Mouse (Mus musculus) forebrain, embryonic 14.5 days (tissue): ENCODE data around the gene OR5BS1P. TPM values are rescaled to one million over a fixed set of nuclear protein-coding genes. Genes with fewer than 3 reads are reported as not detected.

Experiments used
- ATAC-seq: fragments of 200-750 bp; cut with Nextera tagmentation; 2 replicates; pipeline ENCODE4 v1.8.0; 2017; ENCODE audit warnings: mild to moderate bottlenecking, moderate library complexity
- DNase-seq: peaks from one replicate; pipeline ENCODE4 v3.0.0-alpha.2; 2015; ENCODE audit warnings: low spot score
- H3K27ac ChIP-seq: fragments of 300-500 bp; sonication (generic); 2 replicates; pipeline ENCODE4 v1.5.1; 2014; ENCODE audit warnings: low read depth, mild to moderate bottlenecking, control low read depth, low read length, moderate library complexity
- H3K27me3 ChIP-seq: fragments of 300-500 bp; sonication (generic); replicated peaks from 2 replicates; pipeline ENCODE4 v1.6.1; 2014; ENCODE audit warnings: low read length, control low read depth, mixed read lengths; ENCODE audit not compliant: control insufficient read depth, insufficient read depth
- H3K36me3 ChIP-seq: fragments of 300-500 bp; sonication (generic); 2 replicates; pipeline ENCODE4 v1.6.1; 2014; ENCODE audit warnings: low read length, control low read depth; ENCODE audit not compliant: control insufficient read depth, insufficient read depth
- H3K4me1 ChIP-seq: fragments of 300-500 bp; sonication (generic); 2 replicates; pipeline ENCODE4 v1.6.1; 2014; ENCODE audit warnings: antibody characterized with exemption, low read length, control low read depth; ENCODE audit not compliant: control insufficient read depth, insufficient read depth
- H3K4me2 ChIP-seq: fragments of 300-500 bp; sonication (generic); 2 replicates; pipeline ENCODE4 v1.6.1; 2014; ENCODE audit warnings: mild to moderate bottlenecking, control low read depth, low read length
- H3K4me3 ChIP-seq: fragments of 300-500 bp; sonication (generic); 2 replicates; pipeline ENCODE4 v1.5.1; 2014; ENCODE audit warnings: low read depth, low read length, control low read depth
- H3K9ac ChIP-seq: fragments of 300-500 bp; sonication (generic); 2 replicates; pipeline ENCODE4 v1.6.1; 2014; ENCODE audit warnings: mild to moderate bottlenecking, low read length, control low read depth, moderate library complexity
- H3K9me3 ChIP-seq: fragments of 300-500 bp; sonication (generic); replicated peaks from 2 replicates; pipeline ENCODE4 v1.6.1; 2016; ENCODE audit warnings: low read length, control low read depth, mixed read lengths; ENCODE audit not compliant: control insufficient read depth
- WGBS: fragments of 180-500 bp; shearing (Covaris S2); extraction: QIAGEN DNeasy Blood & Tissue Kit; methylation state at CpG from one replicate; pipeline ENCODE4 v1.1.7; 2014; 5-methylcytosine and 5-hydroxymethylcytosine counted together
- polyA plus RNA-seq: library from polyadenylated mRNA; unstranded; fragments of >200 nt; fragmentation: Nextera tagmentation; extraction: Ambion mirVana; gene quantifications from 2 replicates; pipeline ENCODE4 v1.2.1, GENCODE M21; 2014

Gene OR5BS1P
- polyA plus RNA-seq, 1 experiment from 2014 or later, result not detected

DNA sequence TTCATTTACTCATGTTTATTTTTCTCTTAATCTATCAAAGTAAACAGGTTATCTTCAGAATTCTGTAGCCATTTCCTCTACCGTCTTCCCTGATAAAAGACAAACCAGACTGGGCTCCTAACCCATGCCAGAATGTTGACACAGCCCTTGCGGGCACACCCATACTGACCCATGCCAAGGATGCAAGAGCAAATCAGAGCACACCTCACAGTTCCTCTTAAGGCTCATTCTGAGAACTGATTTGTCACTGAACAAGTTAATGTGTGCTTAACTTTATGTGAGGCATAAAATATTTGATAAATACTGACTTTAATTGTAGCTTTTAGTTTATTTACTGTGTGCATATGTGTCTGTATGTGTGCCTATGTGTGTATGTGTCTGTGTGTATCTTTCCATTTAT lies 21.6 kb downstream of the OR5BS1P start:
- Histone ChIP-seq H3K4me2 (no peak overlapping the region), H3K9me3 (no peaks in the 10 kb centered on the region; the same call in 1 of the 2 replicates), H3K4me1 (no peaks in the 10 kb centered on the region), H3K36me3 (no peaks in the 10 kb centered on the region), H3K9ac (no peak overlapping the region), H3K27me3 (no peaks in the 10 kb centered on the region), H3K27ac (no peak overlapping the region), H3K4me3 (no peak overlapping the region)
- ATAC-seq, result no peak
- WGBS, result 87% methylated on average over 2 of the region's 2 CpGs
- DNase-seq, result no peak

DNA sequence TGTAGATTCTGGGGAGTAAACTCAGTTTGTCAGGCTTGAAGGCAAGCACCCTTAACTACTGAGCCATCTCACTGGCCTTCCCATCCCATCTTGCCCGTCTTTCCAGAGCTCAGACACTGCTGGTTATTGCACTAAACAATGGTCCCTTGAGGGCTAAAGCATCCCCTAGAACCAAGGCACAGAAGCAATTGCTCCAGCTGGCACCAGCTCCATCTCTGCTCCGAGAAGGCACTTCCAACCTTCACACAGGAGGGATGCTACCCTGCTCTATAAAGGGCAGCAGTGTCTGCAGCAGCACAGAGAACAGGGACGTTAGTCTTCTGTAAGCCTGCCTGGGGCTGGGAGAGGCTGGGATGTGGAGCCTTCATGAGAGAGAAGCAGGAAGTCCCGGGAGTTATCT lies 22.4 kb downstream of the OR5BS1P start, which contains the start of gene Olfr279:
Gene Olfr279, plus strand, starts transcription at position 301 of the 400 bp plus-strand sequence.
- no peak for ATAC-seq
- 63% methylated on average over 4 of the region's 4 CpGs for WGBS
- no peak within 1 kb of the TSS for H3K9ac ChIP-seq

DNA sequence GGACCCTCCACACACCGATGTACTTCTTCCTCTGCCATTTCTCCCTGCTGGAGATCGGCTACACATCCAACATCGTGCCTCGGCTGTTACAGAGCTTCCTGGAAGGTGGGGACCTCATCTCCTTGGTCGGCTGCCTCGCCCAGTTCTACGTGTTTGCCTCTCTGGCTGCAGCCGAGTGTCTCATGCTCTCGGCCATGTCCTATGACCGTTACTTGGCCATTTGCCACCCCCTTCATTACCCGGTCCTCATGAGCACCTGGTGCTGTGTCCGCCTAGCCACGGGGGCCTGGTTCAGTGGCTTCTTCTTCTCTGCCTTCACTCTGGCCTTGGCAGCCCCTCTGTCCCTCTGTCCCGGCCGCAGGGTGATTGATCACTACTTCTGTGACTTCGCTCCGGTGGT lies 27.9 kb downstream of the OR5BS1P start:
- DNase-seq (no peak), ATAC-seq (no peak)
- no peak overlapping the region for H3K9ac ChIP-seq
- no peak overlapping the region for H3K4me2 ChIP-seq
- H3K9me3 ChIP-seq, result no peaks in the 10 kb centered on the region
- no peaks in the 10 kb centered on the region for H3K27me3 ChIP-seq
- no peak overlapping the region for H3K27ac ChIP-seq
- H3K36me3 ChIP-seq, result no peaks in the 10 kb centered on the region
- 95% methylated on average over 17 of the region's 17 CpGs for WGBS
- no peaks in the 10 kb centered on the region for H3K4me1 ChIP-seq
- H3K4me3 ChIP-seq, result no peak overlapping the region

More for the DNA sequence above, 22.4 kb downstream of the OR5BS1P start, which contains the start of gene Olfr279:
- no peak within 1 kb of the TSS for H3K27ac ChIP-seq
- H3K4me3 ChIP-seq, result no peak within 1 kb of the TSS
- H3K4me2 ChIP-seq, result no peak within 1 kb of the TSS
- no peaks in the 10 kb centered on the region; the same call in 1 of the 2 replicates for H3K9me3 ChIP-seq
- H3K36me3 ChIP-seq, result no peaks in the 10 kb centered on the region
- no peak for DNase-seq
- H3K4me1 ChIP-seq, result no peaks in the 10 kb centered on the region
- no peaks in the 10 kb centered on the region for H3K27me3 ChIP-seq

DNA sequence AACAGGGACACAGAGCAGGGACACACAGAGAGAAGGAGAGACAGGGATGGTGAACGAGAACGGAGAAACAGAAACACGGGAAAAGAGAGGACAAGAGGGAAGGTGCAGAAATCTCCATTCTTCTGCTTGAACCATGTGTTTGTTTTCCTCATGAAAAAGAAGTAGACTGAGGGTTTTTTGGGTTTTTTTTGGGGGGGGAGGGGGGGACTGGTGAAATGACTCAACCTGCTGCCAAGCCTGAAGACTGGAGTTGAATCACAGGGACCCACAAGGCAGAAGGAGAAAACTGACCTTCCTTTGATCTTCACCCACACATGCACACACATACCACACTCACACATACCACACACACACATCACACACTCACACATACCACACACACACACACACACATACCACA lies 33.6 kb downstream of the OR5BS1P start:
- Histone ChIP-seq H3K4me3 (no peak overlapping the region), H3K9ac (no peak overlapping the region), H3K36me3 (no peaks in the 10 kb centered on the region), H3K9me3 (no peaks in the 10 kb centered on the region), H3K27ac (no peak overlapping the region), H3K4me1 (no peaks in the 10 kb centered on the region), H3K4me2 (no peak overlapping the region), H3K27me3 (no peaks in the 10 kb centered on the region)
- DNase-seq (no peak), ATAC-seq (no peak)
- WGBS, result 94% methylated on average over 3 of the region's 3 CpGs

DNA sequence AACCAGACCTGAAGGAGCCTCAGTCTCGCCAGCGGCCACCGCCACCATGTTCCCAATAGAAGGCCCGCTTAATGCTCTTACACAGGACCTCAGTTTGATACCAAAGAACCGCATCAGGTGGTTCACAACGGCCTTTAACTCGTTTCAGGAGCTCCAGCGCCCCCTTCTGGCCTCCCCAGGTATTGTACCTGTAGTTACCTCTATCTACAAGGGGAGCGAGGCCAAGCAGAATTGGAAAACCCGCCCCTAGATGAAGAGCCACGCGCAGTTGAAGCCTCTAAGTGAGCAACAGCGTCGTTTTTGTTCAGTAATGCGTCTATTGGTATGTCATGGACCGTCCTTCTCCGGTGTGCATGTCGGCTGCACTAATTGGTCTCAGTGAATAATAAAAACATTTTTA lies 34.8 kb downstream of the OR5BS1P start:
- Histone ChIP-seq H3K9me3 (no peaks in the 10 kb centered on the region), H3K27ac (no peak overlapping the region), H3K9ac (no peak overlapping the region), H3K4me1 (no peaks in the 10 kb centered on the region), H3K36me3 (no peaks in the 10 kb centered on the region), H3K4me3 (no peak overlapping the region), H3K4me2 (no peak overlapping the region), H3K27me3 (no peaks in the 10 kb centered on the region)
- ATAC-seq (no peak), DNase-seq (peak; percentile 67)
- 11% methylated on average over 18 of the region's 18 CpGs for whole genome bisulfite sequencing

DNA sequence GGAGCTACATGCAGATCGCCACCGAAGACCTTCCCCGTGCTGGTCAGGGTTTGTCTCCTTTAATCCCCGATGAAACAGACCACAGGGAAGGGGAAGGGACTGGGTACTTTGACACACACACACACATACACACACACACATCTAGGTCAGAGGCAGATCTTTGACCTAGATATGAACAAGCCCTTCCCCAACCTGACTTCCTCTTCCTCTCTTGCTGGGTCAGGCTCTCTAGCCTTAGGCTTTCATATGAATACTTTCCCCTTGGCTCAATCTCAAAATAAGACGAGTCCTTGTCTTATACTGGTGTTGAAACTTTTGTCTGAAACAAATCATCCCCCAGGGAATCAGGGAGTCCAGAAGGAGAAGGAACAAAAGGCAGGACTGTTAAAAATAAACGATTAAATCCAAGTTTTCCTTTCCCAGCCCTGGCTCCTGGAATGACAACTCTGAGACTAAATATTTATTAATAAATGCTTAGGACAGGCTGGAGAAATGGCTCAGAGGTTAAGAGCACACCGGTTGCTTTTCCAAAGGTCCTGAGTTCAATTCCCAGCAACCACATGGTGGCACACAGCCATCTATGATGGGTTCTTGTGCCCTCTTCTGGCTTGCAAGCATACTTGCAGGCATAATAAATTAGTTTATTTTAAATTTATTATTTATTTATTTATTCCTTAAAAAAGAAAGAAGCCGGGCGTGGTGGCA lies 36.7 kb downstream of the OR5BS1P start:
- ATAC-seq, result no peak
- H3K9me3 ChIP-seq, result no peaks in the 10 kb centered on the region
- no peak overlapping the region for H3K4me2 ChIP-seq
- DNase-seq, result no peak
- H3K4me3 ChIP-seq, result no peak overlapping the region
- 84% methylated on average over 9 of the region's 9 CpGs for WGBS
- no peaks in the 10 kb centered on the region for H3K4me1 ChIP-seq
- H3K27ac ChIP-seq, result no peak overlapping the region
- no peak overlapping the region for H3K9ac ChIP-seq
- H3K27me3 ChIP-seq, result no peaks in the 10 kb centered on the region
- H3K36me3 ChIP-seq, result no peaks in the 10 kb centered on the region

DNA sequence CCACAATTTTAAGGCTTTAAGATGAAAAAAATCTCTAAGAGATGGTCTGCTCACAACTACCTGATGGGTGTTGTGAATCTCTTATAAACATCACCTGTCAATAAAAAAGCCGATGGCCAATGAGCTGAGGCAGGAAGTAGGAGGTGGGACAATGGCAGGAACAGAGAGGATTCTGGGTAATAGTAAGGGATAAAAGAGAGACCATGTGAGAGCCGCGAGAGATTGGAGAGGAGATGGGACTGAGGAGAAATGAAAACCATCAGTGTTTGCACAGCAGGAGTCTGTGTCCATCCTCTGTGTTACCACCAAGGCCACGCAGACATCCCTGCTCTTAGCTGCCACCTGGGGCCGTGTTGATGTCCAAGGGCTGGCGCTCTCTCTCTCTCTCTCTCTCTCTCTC lies 37.6 kb downstream of the OR5BS1P start:
- DNase-seq, result no peak
- ATAC-seq, result no peak
- Histone ChIP-seq H3K4me2 (no peak overlapping the region), H3K36me3 (no peaks in the 10 kb centered on the region), H3K4me1 (no peaks in the 10 kb centered on the region), H3K9ac (no peak overlapping the region), H3K27ac (no peak overlapping the region), H3K4me3 (no peak overlapping the region), H3K27me3 (no peaks in the 10 kb centered on the region), H3K9me3 (no peaks in the 10 kb centered on the region)
- 95% methylated on average over 3 of the region's 6 CpGs for whole genome bisulfite sequencing

DNA sequence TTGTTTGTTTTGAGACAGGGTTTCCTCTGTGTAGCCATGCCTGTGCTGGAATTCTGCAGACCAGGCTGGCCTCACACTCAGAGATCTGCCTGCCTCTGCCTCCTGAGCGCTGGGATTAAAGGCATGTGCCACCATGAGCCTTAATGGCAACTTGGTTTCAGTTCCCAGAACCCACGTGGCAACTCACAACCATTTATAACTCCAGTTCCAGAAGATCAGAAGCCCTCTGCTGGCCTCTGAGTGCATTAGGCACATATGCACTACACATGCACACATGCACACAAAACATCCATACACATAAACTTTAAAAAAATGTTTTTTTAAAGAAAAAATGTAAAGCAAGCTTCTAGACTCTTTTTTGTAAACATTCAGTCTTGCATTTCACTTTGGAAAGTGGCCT lies 39.7 kb downstream of the OR5BS1P start:
- no peak overlapping the region for H3K9ac ChIP-seq
- H3K4me1 ChIP-seq, result no peaks in the 10 kb centered on the region
- no peaks in the 10 kb centered on the region for H3K36me3 ChIP-seq
- H3K9me3 ChIP-seq, result no peaks in the 10 kb centered on the region
- no peak overlapping the region for H3K4me2 ChIP-seq
- no peak overlapping the region for H3K27ac ChIP-seq
- WGBS, result 61% methylated on average over 2 of the region's 2 CpGs
- DNase-seq (no peak), ATAC-seq (no peak)
- H3K27me3 ChIP-seq, result no peaks in the 10 kb centered on the region
- H3K4me3 ChIP-seq, result no peak overlapping the region
